Mouse (Mus musculus) spleen, adult 2 months (tissue): ENCODE measurements at regions not wholly inside any gene's neighbourhood (a gene's known extent, or its start where the extent isn't known, plus 50 kb on each side); places are given as distances from the start of the nearest gene placed in this dataset.

Experiments used
- DNase-seq, 2 experiments: peaks; one replicate each; pipeline versions ENCODE4 v3.0.0 to v3.0.0-alpha.2; 2012 to 2021; ENCODE audit warnings: low spot score in 2 of 2, low read depth in 1 of 2
- H3K27ac ChIP-seq: fragments of 200-500 bp; 2 replicates; pipeline ENCODE4 v1.5.1; 2012; ENCODE audit warnings: low read length, inconsistent platforms; ENCODE audit not compliant: insufficient read depth
- H3K27me3 ChIP-seq: fragments of 200-500 bp; 2 replicates; pipeline ENCODE4 v1.6.1; 2012; ENCODE audit warnings: mild to moderate bottlenecking, moderate library complexity, low read length, inconsistent platforms; ENCODE audit not compliant: control insufficient read depth, insufficient read depth
- H3K36me3 ChIP-seq: fragments of 200-500 bp; 2 replicates; pipeline ENCODE4 v1.6.1; 2012; ENCODE audit warnings: mild to moderate bottlenecking, low read length, inconsistent platforms; ENCODE audit not compliant: control insufficient read depth, insufficient read depth
- H3K4me1 ChIP-seq: fragments of 200-500 bp; 2 replicates; pipeline ENCODE4 v1.6.1; 2011; ENCODE audit warnings: inconsistent platforms; ENCODE audit not compliant: control insufficient read depth, insufficient read depth, insufficient read length
- H3K4me3 ChIP-seq: fragments of 200-500 bp; 2 replicates; pipeline ENCODE4 v1.5.1; 2011; ENCODE audit warnings: mild to moderate bottlenecking, inconsistent platforms; ENCODE audit not compliant: insufficient read depth, insufficient read length; ENCODE audit errors: extremely low read depth
- CTCF ChIP-seq: fragments of 200-500 bp; IDR thresholded peaks from 2 replicates; pipeline ENCODE4 v1.5.1; 2011; ENCODE audit warnings: mild to moderate bottlenecking, inconsistent platforms; ENCODE audit not compliant: insufficient read depth, insufficient read length, insufficient replicate concordance; ENCODE audit errors: extremely low read depth
- POLR2A ChIP-seq: fragments of 200-500 bp; IDR thresholded peaks from 2 replicates; pipeline ENCODE4 v1.6.1; 2011; ENCODE audit warnings: low read depth, low read length, inconsistent platforms
- WGBS: fragments of 180-500 bp; shearing (Covaris S2); methylation state at CpG from one replicate; pipeline ENCODE4 v1.1.7; 2018; 5-methylcytosine and 5-hydroxymethylcytosine counted together

- H3K36me3 ChIP-seq = no peaks in the 10 kb centered on the region
- no peak overlapping the region for H3K27ac ChIP-seq
- H3K4me3 ChIP-seq = no peak overlapping the region
- no peak for TF ChIP-seq POLR2A
- TF ChIP-seq CTCF = no peak
- 71% methylated on average over 3 of the region's 3 CpGs for WGBS
- DNase-seq = no peak
- no peaks in the 10 kb centered on the region for H3K4me1 ChIP-seq
- no peaks in the 10 kb centered on the region for H3K27me3 ChIP-seq
Measured at GRCm38 (mm10) chr15:61660581-61660980, 737.8 kb upstream of the A1bg start.

GRCm38 (mm10) chr15:61656951-61657350, 734.1 kb upstream of the A1bg start:
- Histone ChIP-seq H3K4me3 (no peak overlapping the region), H3K4me1 (no peaks in the 10 kb centered on the region), H3K27me3 (no peaks in the 10 kb centered on the region), H3K27ac (no peak overlapping the region), H3K36me3 (no peaks in the 10 kb centered on the region)
- no peak for TF ChIP-seq CTCF
- no peak for TF ChIP-seq POLR2A
- no peak for DNase-seq

DNA sequence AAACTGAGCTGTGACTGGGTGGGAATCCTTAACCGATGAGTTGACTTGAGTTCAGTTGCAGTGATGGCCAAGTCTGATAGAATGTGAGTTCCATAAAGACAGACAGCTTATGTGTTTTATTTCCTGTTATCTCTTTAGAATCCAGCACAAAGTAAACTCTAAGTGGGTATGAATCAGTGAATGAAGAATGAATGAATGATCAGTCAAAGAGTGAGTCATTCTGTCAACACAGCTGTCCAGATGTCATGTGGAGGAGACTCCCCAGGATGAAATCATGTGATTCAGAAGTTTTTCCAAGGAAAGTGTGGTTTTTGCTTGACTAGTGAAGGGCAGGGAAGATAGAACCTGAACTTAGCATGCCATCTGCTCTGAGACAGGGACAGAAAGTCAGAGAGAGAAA, 732.0 kb upstream of the A1bg start:
- H3K27ac ChIP-seq = no peak overlapping the region
- 92% methylated on average over 1 of the region's 1 CpGs for WGBS
- H3K4me3 ChIP-seq = no peak overlapping the region
- H3K27me3 ChIP-seq = no peaks in the 10 kb centered on the region
- no peaks in the 10 kb centered on the region for H3K36me3 ChIP-seq
- TF ChIP-seq POLR2A (no peak), CTCF (no peak)
- no peak for DNase-seq
- no peaks in the 10 kb centered on the region for H3K4me1 ChIP-seq

DNA sequence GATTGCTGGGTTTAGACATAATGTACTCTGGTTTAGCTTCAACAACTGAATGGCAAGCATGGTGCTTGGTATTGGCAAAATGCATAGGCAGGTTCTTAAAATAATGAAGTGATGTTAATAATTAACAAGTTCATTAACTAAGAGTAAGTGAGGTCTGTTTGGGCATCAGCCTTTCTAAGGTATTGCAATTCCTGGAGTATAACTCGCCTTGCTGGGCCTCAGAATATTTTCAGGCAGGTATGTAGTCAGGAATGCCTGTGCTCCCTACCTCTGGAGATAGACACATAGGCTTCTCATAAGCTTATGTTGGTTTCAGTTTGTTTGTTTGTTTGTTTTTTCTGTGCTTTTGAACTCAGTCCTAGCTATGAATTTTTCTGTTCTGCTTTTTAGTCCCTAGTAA, 731.0 kb upstream of the A1bg start:
- H3K36me3 ChIP-seq = no peaks in the 10 kb centered on the region
- DNase-seq = no peak
- no peak overlapping the region for H3K27ac ChIP-seq
- no peaks in the 10 kb centered on the region for H3K27me3 ChIP-seq
- H3K4me1 ChIP-seq = no peaks in the 10 kb centered on the region
- H3K4me3 ChIP-seq = no peak overlapping the region
- 90% methylated on average over 1 of the region's 1 CpGs for WGBS
- TF ChIP-seq CTCF (no peak), POLR2A (no peak)

DNA sequence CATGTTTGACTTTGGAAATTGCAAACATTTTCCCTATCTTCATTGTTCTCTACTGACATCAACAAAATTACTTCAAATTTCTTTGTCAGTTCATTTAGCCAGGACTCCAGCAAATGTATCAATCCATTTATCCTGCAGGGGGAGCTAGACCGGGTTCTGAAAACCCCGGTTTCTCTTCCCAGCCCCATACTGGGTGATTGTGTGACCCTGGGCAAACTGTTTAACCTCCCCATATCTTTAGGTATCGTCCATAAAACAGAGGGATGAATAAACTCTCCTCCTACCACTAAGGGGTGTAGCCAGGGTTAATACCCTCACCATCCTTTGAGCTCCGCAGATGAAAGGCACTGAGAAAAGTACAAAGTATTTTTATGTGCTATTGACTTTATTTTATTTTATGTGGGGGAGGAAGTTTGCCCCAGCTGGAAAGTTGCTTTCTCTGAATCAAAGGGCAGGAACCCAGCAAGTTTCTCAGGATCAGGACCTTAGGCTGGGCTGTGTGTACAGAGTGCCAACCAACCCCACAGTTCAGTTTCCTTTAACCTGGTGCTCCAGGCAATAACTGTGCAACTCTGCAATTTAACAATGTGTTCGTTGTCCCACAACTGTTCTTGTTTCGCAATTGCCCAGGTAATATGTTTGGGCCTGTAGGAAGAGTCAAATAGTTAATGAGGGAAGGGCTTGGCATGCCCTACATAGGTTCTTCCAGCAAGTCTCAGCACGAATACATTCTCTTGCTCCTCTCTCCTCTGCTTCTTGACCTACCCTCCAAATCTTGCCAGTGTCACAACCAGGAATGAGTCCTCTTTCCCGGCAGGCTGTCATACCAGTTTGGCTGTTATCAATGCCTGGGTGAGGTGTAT, 696.1 kb upstream of the A1bg start:
- Histone ChIP-seq H3K4me3 (no peak overlapping the region), H3K36me3 (no peaks in the 10 kb centered on the region), H3K27ac (no peak overlapping the region), H3K27me3 (no peaks in the 10 kb centered on the region), H3K4me1 (no peaks in the 10 kb centered on the region)
- WGBS = 75% methylated on average over 8 of the region's 8 CpGs
- no peak for DNase-seq
- no peak for TF ChIP-seq POLR2A
- no peak for TF ChIP-seq CTCF

GRCm38 (mm10) chr15:61610662-61611061, 687.9 kb upstream of the A1bg start:
- Histone ChIP-seq H3K4me3 (no peak overlapping the region), H3K36me3 (no peaks in the 10 kb centered on the region), H3K4me1 (no peaks in the 10 kb centered on the region), H3K27ac (no peak overlapping the region), H3K27me3 (no peaks in the 10 kb centered on the region)
- WGBS = 92% methylated on average over 3 of the region's 3 CpGs
- TF ChIP-seq CTCF (no peak), POLR2A (no peak)
- DNase-seq = no peak

GRCm38 (mm10) chr15:61609656-61610055, 686.8 kb upstream of the A1bg start:
- no peak for DNase-seq
- no peaks in the 10 kb centered on the region for H3K27me3 ChIP-seq
- no peak overlapping the region for H3K4me3 ChIP-seq
- no peak overlapping the region for H3K27ac ChIP-seq
- H3K36me3 ChIP-seq = no peaks in the 10 kb centered on the region
- TF ChIP-seq CTCF (no peak), POLR2A (no peak)
- H3K4me1 ChIP-seq = no peaks in the 10 kb centered on the region
- WGBS = 91% methylated on average over 6 of the region's 6 CpGs
